Mouse (Mus musculus): ENCODE results near the gene Ipo13.

DNA sequence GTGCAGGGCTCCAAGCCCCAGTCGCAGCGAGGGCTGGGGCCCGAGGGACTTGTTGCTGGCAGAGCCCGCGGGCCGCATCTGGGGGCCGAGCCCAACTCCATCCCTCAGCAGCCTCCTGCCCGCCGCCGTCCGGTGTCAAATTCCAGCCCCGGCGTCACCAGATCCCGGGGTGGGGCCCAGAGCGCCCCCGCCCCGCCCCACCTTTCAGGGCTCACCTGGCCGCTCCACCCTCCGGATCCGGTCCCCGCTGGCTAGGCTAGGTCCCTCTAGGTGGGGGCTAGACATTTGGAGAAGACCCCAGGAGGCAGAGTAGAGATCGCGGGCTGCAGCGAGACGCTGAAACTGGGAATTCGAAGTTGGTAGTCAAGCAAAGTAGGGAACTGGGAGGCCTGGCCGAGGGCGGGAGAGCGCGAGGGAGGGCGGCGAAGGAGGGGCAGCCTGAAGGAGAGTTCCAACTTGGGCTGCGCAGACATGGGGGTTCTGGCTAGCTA, 14.6 kb upstream of the Ipo13 start, which contains the start of gene Artn:
- TF ChIP-seq CTCF (IDR thresholded peaks at IDR 0.05; ENCODE audit: low read depth, low read length), result no peak
- no peak for TF ChIP-seq POLR2A (IDR thresholded peaks at IDR 0.05; ENCODE audit: borderline replicate concordance, low read depth, low read length)
